ENCODE assay signal across 16 mouse cellular contexts in genomic region chr7:118275265-118275664, GRCm38 (mm10). TPM values are rescaled to one million over a fixed set of nuclear protein-coding genes. Genes with fewer than 3 reads are reported as not detected.
A peak's percentile ranks its signal among the peaks of the same experiment; 100 is the strongest.
DNase-seq lines count a peak whose midpoint lies in the region; ATAC-seq and TF ChIP-seq lines count a peak whose summit lies in the region.
"Had no signal": no experiment of that assay in that cellular context is flagged by ENCODE, and none has a peak within 500 bp of the region (broad histone marks: within the 10 kb centered on the region; RNA-seq: fewer than 3 reads in every experiment).

No protein-coding gene starts in this region.

- DNase-seq in lung, postnatal 0 days (ENCODE audit: low spot score), result peak; percentile 35
- no peak for DNase-seq in lung, postnatal 10 days
- peak; percentile 57 for DNase-seq in adipocyte (ENCODE audit: low spot score)
- DNase-seq in thymus, postnatal 4 days, result peak; percentile 74
- no peak for DNase-seq in embryo, embryonic 10 days (ENCODE audit: low spot score)
- no peak for DNase-seq in gastrocnemius, postnatal 25 days
- no peak for DNase-seq in layer of hippocampus, adult 11-12 months (ENCODE audit: low spot score)
- DNase-seq: adrenal gland, postnatal 14 days; cerebellum, adult 11 months; heart, postnatal 4 days; layer of hippocampus, postnatal 36 days; liver, embryonic 13.5 days; right cerebral cortex, postnatal 4 days had no signal

- no peak overlapping the region for H3K27ac ChIP-seq in lung, postnatal 0 days (ENCODE audit: low read length)
- H3K27ac ChIP-seq: forebrain, embryonic 10.5 days; liver, embryonic 13.5 days; midbrain, embryonic 12.5 days had no signal

- H3K9me3 ChIP-seq in lung, postnatal 0 days (ENCODE audit: low read length), result no peaks in the 10 kb centered on the region
- H3K9me3 ChIP-seq: forebrain, embryonic 10.5 days; liver, embryonic 13.5 days; midbrain, embryonic 12.5 days had no signal

- H3K9ac ChIP-seq in lung, postnatal 0 days (replicated peaks; ENCODE audit: low read depth), result no peak overlapping the region
- H3K9ac ChIP-seq: liver, embryonic 13.5 days; midbrain, embryonic 12.5 days had no signal

- 64% methylated on average over 6 of the region's 6 CpGs for WGBS in lung, postnatal 0 days

- 0 out of 2 replicates have a peak, but pooled peaks have one; percentile 30 for ATAC-seq in lung, postnatal 0 days
- ATAC-seq in megakaryocyte-erythroid progenitor cell, adult 5-6 weeks (replicated peaks; ENCODE audit: low FRiP score, low TSS enrichment, poor library complexity, severe bottlenecking), result peak; percentile 66

- TF ChIP-seq CTCF in lung, postnatal 0 days (IDR thresholded peaks at IDR 0.05), result peak; percentile 43

- H3K27me3 ChIP-seq in lung, postnatal 0 days (replicated peaks; ENCODE audit: insufficient read depth, low read length), result no peaks in the 10 kb centered on the region
- H3K27me3 ChIP-seq: liver, embryonic 13.5 days; midbrain, embryonic 12.5 days had no signal

- H3K36me3 ChIP-seq in lung, postnatal 0 days (ENCODE audit: insufficient read depth, low read length), result no peaks in the 10 kb centered on the region
- H3K36me3 ChIP-seq: forebrain, embryonic 10.5 days; liver, embryonic 13.5 days; midbrain, embryonic 12.5 days had no signal

- no peaks in the 10 kb centered on the region for H3K4me1 ChIP-seq in lung, postnatal 0 days (ENCODE audit: insufficient read depth, low read depth, low read length)
- H3K4me1 ChIP-seq: liver, embryonic 13.5 days had no signal

- no peak overlapping the region for H3K4me3 ChIP-seq in lung, postnatal 0 days (ENCODE audit: low read depth, low read length)
- H3K4me3 ChIP-seq: forebrain, embryonic 10.5 days; liver, embryonic 13.5 days; midbrain, embryonic 12.5 days had no signal

- no peak for TF ChIP-seq EP300 in lung, postnatal 0 days (IDR thresholded peaks at IDR 0.05)

- no peak overlapping the region for H3K4me2 ChIP-seq in lung, postnatal 0 days (replicated peaks; ENCODE audit: low read depth, low read length)
- H3K4me2 ChIP-seq: liver, embryonic 13.5 days; midbrain, embryonic 12.5 days had no signal

RNA-seq across cellular contexts. Expression of gene Smg1, which starts 31.8 kb away (rescaled TPM):
- polyA plus RNA-seq in lung, postnatal 0 days (2015; fragmentation: Nextera tagmentation; extraction: Ambion mirVana), result 11.2 and 12.2 TPM in 2 replicates
- 61.5 and 75.3 TPM in 2 replicates for total RNA-seq in megakaryocyte-erythroid progenitor cell, adult 5-6 weeks (2014; fragmentation: Nextera tagmentation)
- 34.4 and 52.1 TPM in 2 replicates for total RNA-seq in megakaryocyte-erythroid progenitor cell, adult 5-6 weeks (2017)
- total RNA-seq in gastrocnemius, postnatal 25 days (2021), result 10 to 100 TPM; 21.3 to 22.6 TPM

Comparison
In these comparisons a context has a peak if more than half of its experiments do, and no peak if none do; other contexts are left out.
1. DNase-seq: peak in lung, postnatal 0 days (single experiment), adipocyte (single experiment) and thymus, postnatal 4 days (single experiment); none in lung, postnatal 10 days (single experiment), embryo, embryonic 10 days (single experiment), gastrocnemius, postnatal 25 days (single experiment) and layer of hippocampus, adult 11-12 months (single experiment).